Mouse (Mus musculus) G1E (cell line): ENCODE data around the gene Rnf217. TPM values are rescaled to one million over a fixed set of nuclear protein-coding genes. Genes with fewer than 3 reads are reported as not detected.

Source experiments
- ATAC-seq: 2 replicates; pipeline ENCODE4 v1.8.0; 2016; ENCODE audit warnings: mild to moderate bottlenecking; ENCODE audit not compliant: insufficient number of reproducible peaks, poor library complexity, low FRiP score, severe bottlenecking; ENCODE audit errors: extremely low read depth
- DNase-seq: peaks from one replicate; pipeline ENCODE4 v3.0.0; 2012; ENCODE audit warnings: low spot score
- H3K27me3 ChIP-seq: 2 replicates; pipeline ENCODE4 v1.6.1; 2012; ENCODE audit warnings: mild to moderate bottlenecking, low read length, inconsistent platforms; ENCODE audit not compliant: insufficient read depth
- H3K36me3 ChIP-seq: replicated peaks from 2 replicates; pipeline ENCODE3; 2012; ENCODE audit warnings: mild to moderate bottlenecking, inconsistent platforms
- H3K4me1 ChIP-seq: 2 replicates; pipeline ENCODE4 v1.6.1; 2012; ENCODE audit warnings: low read depth, low read length, inconsistent platforms, mixed read lengths; ENCODE audit not compliant: insufficient read depth
- H3K4me3 ChIP-seq: 2 replicates; pipeline ENCODE4 v1.5.1; 2012; ENCODE audit warnings: low read depth, mild to moderate bottlenecking, inconsistent platforms, low read length, moderate library complexity, mixed read lengths
- H3K9me3 ChIP-seq: replicated peaks from 2 replicates; pipeline ENCODE4 v1.6.1; 2012; ENCODE audit warnings: inconsistent platforms
- CTCF ChIP-seq: IDR thresholded peaks from 2 replicates; pipeline ENCODE4 v1.5.1; 2012; ENCODE audit warnings: low read depth, low read length, inconsistent platforms, mixed read lengths
- GATA1 ChIP-seq: IDR thresholded peaks from 2 replicates; pipeline ENCODE4 v1.6.1; 2012; ENCODE audit warnings: borderline replicate concordance, low read length, inconsistent platforms, mixed read lengths
- GATA2 ChIP-seq: IDR thresholded peaks from 2 replicates; pipeline ENCODE4 v1.6.1; 2012; ENCODE audit warnings: low read depth, low read length, inconsistent platforms, borderline replicate concordance
- POLR2AphosphoS5 ChIP-seq: IDR thresholded peaks from 2 replicates; pipeline ENCODE4 v1.6.1; 2012; ENCODE audit warnings: low read depth, low read length, inconsistent platforms; ENCODE audit not compliant: insufficient replicate concordance
- TAL1 ChIP-seq: conservative IDR thresholded peaks from 2 replicates; pipeline ENCODE4 v1.6.1; 2012; ENCODE audit warnings: low read depth, low read length, inconsistent platforms, mixed read lengths
- polyA plus RNA-seq: library from polyadenylated mRNA; stranded (reverse); fragments of >175 nt; gene quantifications from 2 replicates; pipeline ENCODE4 v1.2.3, GENCODE M21; 2012
- total RNA-seq, 2 experiments: library from RNA; stranded (forward) in 1 of 2; stranded (reverse) in 1 of 2; fragments of 200-1000 nt in 1 of 2; fragments of >200 nt in 1 of 2; fragmentation: Nextera tagmentation in 1 of 2; gene quantifications; 2 replicates each; pipeline ENCODE4 v1.2.3; 2014 to 2017

Rnf217 gene
- total and polyA plus RNA-seq, 3 experiments: 0.05 TPM; not detected in 2

DNA sequence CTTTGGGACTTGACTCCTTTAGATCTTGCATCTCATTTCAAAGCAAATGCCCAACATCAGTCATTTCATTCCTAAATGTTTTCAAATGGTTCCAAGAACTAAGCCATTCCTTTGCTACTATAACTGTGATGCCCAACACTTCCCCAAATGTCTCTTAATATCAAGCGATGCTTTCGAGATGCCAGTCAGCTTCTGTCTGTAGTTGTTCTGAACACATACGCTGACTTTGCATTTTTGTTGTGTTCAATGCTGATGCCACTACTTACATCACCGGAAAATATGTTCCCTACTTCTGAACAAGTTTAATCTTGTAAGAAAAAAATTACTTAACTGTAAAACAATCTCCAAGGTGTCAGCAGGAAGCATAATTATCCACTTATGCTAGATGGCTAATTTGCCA lies 68.5 kb downstream of the Rnf217 start:
- Histone ChIP-seq H3K4me1 (no peaks in the 10 kb centered on the region), H3K27me3 (no peaks in the 10 kb centered on the region), H3K9me3 (no peaks in the 10 kb centered on the region), H3K36me3 (no peaks in the 10 kb centered on the region), H3K4me3 (no peak overlapping the region)
- ATAC-seq (no peak), DNase-seq (no peak)
- TF ChIP-seq GATA2 (no peak), CTCF (no peak), TAL1 (no peak), POLR2AphosphoS5 (no peak), GATA1 (no peak)

DNA sequence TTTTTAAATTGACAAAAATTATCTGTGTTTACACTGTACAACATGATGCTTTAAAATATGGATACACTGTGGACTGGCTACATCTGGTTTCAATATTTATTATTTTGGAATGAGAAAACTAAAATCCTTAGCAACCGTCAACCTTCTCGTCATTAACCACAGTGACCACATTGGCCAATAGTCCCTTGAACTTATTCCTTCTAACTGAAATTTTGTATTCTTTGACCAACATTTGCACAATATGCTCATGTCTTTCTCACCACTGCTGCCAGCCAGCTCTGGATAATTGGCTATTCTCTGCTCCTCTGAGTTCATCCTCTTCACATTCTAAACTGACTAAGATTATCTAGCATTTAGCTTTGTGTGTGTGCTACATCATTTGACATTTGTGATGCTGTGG lies 69.6 kb downstream of the Rnf217 start:
- H3K4me1 ChIP-seq: no peaks in the 10 kb centered on the region
- H3K4me3 ChIP-seq: no peak overlapping the region
- H3K27me3 ChIP-seq: no peaks in the 10 kb centered on the region
- H3K9me3 ChIP-seq: no peaks in the 10 kb centered on the region
- ATAC-seq: no peak
- no peak for DNase-seq
- no peak for TF ChIP-seq POLR2AphosphoS5
- no peak for TF ChIP-seq GATA2
- TF ChIP-seq CTCF: no peak
- no peak for TF ChIP-seq TAL1
- no peak for TF ChIP-seq GATA1
- no peaks in the 10 kb centered on the region for H3K36me3 ChIP-seq

DNA sequence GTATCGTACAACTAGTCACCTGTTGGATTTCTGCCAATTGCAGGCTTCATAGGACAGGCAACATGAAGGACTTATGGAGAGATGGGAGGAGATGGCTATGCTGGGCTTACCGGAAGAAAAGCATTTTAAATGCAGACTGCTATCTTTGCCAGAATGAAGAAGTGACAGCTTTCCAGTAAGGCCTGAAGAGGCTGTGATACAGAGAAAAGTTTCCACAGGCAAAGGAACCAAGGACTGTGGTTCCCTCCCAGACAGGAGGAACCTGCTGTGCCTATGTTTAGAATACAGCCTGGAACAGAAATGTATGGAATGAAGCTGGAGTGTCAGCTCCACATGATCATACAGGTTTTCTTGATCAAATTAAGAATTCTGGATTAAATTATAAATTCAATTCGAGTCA lies 70.3 kb downstream of the Rnf217 start:
- TF ChIP-seq GATA2 (no peak), POLR2AphosphoS5 (no peak), GATA1 (no peak), TAL1 (no peak), CTCF (no peak)
- Histone ChIP-seq H3K36me3 (no peaks in the 10 kb centered on the region), H3K9me3 (no peaks in the 10 kb centered on the region), H3K4me3 (no peak overlapping the region), H3K4me1 (no peaks in the 10 kb centered on the region), H3K27me3 (no peaks in the 10 kb centered on the region)
- DNase-seq (no peak), ATAC-seq (no peak)

DNA sequence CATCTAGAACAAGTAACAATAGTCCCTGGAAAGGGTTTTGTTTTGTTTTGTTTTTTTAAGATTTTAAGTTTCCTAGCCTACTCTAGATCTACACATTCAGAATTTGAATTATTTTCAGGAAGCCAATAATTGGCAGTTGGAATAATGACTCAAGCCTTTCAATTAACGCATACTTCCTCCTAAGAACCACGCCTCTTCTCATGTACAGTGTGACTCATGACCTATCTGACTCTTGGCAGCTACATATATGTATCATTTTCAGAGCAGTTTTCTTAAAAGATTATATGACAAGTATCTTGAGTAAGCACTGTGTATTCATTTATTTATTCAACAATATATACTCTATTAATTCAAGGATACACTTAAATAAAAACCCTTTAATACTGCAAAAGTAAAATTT lies 70.7 kb downstream of the Rnf217 start:
- Histone ChIP-seq H3K4me3 (no peak overlapping the region), H3K9me3 (no peaks in the 10 kb centered on the region), H3K36me3 (no peaks in the 10 kb centered on the region), H3K4me1 (no peaks in the 10 kb centered on the region), H3K27me3 (no peaks in the 10 kb centered on the region)
- ATAC-seq: no peak
- TF ChIP-seq TAL1: no peak
- TF ChIP-seq GATA2: no peak
- no peak for TF ChIP-seq GATA1
- TF ChIP-seq POLR2AphosphoS5: no peak
- no peak for TF ChIP-seq CTCF
- DNase-seq: no peak

DNA sequence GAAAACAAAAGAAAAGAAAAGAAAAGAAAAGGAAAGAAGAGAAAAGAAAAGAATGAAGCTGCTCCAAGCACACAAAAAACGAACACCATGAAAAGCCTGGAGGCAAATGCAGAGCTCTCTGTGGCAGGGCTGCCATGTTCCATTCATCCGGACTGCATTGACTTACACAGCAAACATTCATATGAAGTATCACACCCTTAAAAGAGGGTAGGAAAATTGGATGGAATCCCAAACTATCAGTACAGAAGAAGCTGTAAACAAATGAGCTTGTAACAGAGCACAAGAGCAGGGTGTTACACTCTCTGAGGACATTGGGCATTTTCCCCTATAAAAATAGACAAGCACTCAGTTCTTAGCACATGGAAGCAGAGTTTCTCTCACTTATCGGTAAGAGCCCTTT lies 71.8 kb downstream of the Rnf217 start:
- Histone ChIP-seq H3K9me3 (no peaks in the 10 kb centered on the region), H3K4me1 (no peaks in the 10 kb centered on the region), H3K4me3 (no peak overlapping the region), H3K36me3 (no peaks in the 10 kb centered on the region), H3K27me3 (no peaks in the 10 kb centered on the region)
- TF ChIP-seq GATA2 (no peak), TAL1 (no peak), GATA1 (no peak), POLR2AphosphoS5 (no peak), CTCF (no peak)
- ATAC-seq: no peak
- DNase-seq: no peak

DNA sequence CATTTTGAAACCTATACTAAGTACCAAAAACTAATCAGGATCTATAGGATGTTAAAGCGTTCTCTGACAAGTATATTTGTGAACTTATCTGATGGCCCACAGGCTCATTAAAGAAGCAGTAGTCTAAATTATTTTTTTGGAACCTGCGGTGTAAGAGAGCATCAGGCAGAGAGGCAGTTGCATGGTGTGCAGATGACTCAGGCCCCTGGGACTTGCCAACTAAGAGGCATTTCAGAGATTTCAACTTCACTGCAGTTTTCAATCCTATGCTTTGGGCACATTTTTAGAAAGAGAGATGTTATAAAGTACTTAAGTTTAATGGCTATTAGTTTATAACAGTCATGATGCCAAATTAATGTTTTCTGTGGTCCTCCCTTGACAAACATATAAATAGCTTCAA lies 73.9 kb downstream of the Rnf217 start:
- DNase-seq (no peak), ATAC-seq (no peak)
- H3K4me1 ChIP-seq: no peaks in the 10 kb centered on the region
- no peaks in the 10 kb centered on the region for H3K27me3 ChIP-seq
- no peaks in the 10 kb centered on the region for H3K36me3 ChIP-seq
- H3K9me3 ChIP-seq: no peaks in the 10 kb centered on the region
- H3K4me3 ChIP-seq: no peak overlapping the region
- TF ChIP-seq GATA1 (no peak), GATA2 (no peak), POLR2AphosphoS5 (no peak), CTCF (no peak), TAL1 (no peak)

DNA sequence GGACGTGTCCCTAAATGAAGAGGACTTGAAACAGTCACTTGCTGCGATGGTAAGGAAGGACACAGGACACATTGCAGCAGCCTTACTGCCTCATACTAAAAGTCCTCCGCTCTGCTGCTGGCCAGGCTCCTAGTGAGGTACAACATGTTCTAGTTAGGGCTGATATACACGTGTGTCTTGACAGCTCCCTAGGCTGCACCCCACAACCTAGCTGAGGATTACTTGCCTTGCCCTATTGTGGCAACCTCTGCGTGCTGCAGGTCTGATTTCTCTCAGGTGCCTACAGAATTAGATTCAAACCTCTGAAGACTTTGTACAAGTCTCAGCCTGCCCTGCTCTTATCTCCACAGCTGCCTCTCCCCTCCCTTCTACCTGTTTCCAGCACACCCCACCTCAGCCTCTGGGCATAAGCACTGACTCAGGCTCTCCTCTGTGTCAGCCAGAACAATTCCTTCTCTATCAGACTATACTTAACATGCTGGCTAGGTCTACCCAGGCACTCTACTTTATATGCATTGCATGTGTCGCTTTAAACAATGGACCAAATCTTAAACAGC lies 75.6 kb downstream of the Rnf217 start:
- Histone ChIP-seq H3K4me1 (no peaks in the 10 kb centered on the region), H3K4me3 (no peak overlapping the region), H3K9me3 (no peaks in the 10 kb centered on the region), H3K36me3 (no peaks in the 10 kb centered on the region), H3K27me3 (no peaks in the 10 kb centered on the region)
- DNase-seq (no peak), ATAC-seq (no peak)
- TF ChIP-seq GATA1 (no peak), TAL1 (no peak), GATA2 (no peak), POLR2AphosphoS5 (no peak), CTCF (no peak)
